Mouse (Mus musculus) thymus, adult 2 months (tissue): ENCODE results near the gene Cers3.

Experiments
- CTCF ChIP-seq: fragments of 200-500 bp; IDR thresholded peaks from 2 replicates; pipeline ENCODE4 v1.5.1; 2012; ENCODE audit warnings: mild to moderate bottlenecking, control low read depth, low read length, moderate library complexity, borderline replicate concordance; ENCODE audit not compliant: control insufficient read depth, poor library complexity, insufficient read depth; ENCODE audit errors: extremely low read depth
- POLR2A ChIP-seq: fragments of 200-500 bp; IDR thresholded peaks from 2 replicates; pipeline ENCODE4 v1.6.1; 2012; ENCODE audit warnings: mild to moderate bottlenecking, low read length, control low read depth, moderate library complexity; ENCODE audit not compliant: control insufficient read depth, poor library complexity, insufficient read depth; ENCODE audit errors: extremely low read depth

DNA sequence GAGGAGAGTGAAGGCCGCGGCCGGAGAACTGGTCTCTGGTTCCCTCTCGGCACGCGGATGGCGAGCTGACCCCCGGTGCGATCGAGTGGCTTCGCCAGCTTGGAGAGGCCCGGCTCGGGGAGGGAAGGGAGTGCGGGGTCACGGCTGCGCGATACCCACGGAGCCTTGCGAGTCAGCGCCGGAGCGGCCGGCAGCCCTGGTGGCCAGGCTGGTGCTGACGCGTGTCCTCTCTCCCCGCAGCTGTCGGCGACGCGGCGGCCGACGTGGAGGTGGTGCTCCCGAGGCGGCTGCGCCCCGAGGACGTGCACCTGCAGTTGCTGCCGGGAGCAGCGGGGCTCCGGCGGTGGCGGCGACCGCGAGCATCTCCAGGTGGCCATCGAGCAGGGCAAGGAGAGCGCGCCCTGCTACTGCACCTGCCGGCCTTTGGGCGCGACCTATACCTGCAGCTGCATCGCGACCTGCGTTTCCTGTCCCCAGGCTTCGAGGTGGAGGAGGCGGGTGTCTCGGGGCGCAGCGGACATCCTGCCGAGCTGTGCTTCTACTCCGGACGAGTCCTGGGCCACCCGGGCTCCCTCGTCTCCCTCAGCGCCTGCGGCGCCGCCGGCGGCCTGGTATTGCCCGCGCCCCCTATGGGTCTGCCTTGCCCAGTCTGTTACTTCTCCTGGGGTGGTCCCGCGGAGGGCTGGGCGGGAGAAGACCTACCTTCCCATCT is 96.9 kb downstream of the Cers3 start:
- no peak for TF ChIP-seq POLR2A
- TF ChIP-seq CTCF, result peak; percentile 53; the same call in 1 of the 2 replicates
